Mouse (Mus musculus) stomach, embryonic 16.5 days (tissue): ENCODE data around the gene Diablo. TPM values are rescaled to one million over a fixed set of nuclear protein-coding genes. Genes with fewer than 3 reads are reported as not detected.
"Not testable (repeated sequence)": the region's sequence is repeated elsewhere in the genome, so short reads cannot be mapped to it uniquely, and the experiment has no call there.

Source experiments
- ATAC-seq: fragments of 200-750 bp; cut with Nextera tagmentation; 2 replicates; pipeline ENCODE4 v1.8.0; 2017; ENCODE audit warnings: moderate number of reproducible peaks, moderate TSS enrichment; ENCODE audit not compliant: insufficient read depth, low FRiP score
- H3K27ac ChIP-seq: fragments of 300-500 bp; sonication (generic); 2 replicates; pipeline ENCODE4 v1.5.1; 2014; ENCODE audit warnings: low read length
- H3K27me3 ChIP-seq: fragments of 300-500 bp; sonication (generic); 2 replicates; pipeline ENCODE4 v1.6.1; 2014; ENCODE audit warnings: low read length, control low read depth, mixed read lengths; ENCODE audit not compliant: control insufficient read depth, insufficient read depth
- H3K36me3 ChIP-seq: fragments of 300-500 bp; sonication (generic); 2 replicates; pipeline ENCODE4 v1.6.1; 2014; ENCODE audit warnings: low read length; ENCODE audit not compliant: control insufficient read depth, insufficient read depth
- H3K4me1 ChIP-seq: fragments of 300-500 bp; sonication (generic); 2 replicates; pipeline ENCODE4 v1.6.1; 2014; ENCODE audit warnings: low read length, control low read depth, mixed read lengths; ENCODE audit not compliant: control insufficient read depth, insufficient read depth
- H3K4me2 ChIP-seq: fragments of 300-500 bp; sonication (generic); 2 replicates; pipeline ENCODE4 v1.6.1; 2014; ENCODE audit warnings: low read depth, low read length, mixed read lengths
- H3K4me3 ChIP-seq: fragments of 300-500 bp; sonication (generic); replicated peaks from 2 replicates; pipeline ENCODE4 v1.5.1; 2014; ENCODE audit warnings: mild to moderate bottlenecking, low read length
- H3K9ac ChIP-seq: fragments of 300-500 bp; sonication (generic); 2 replicates; pipeline ENCODE4 v1.6.1; 2014; ENCODE audit warnings: low read length
- H3K9me3 ChIP-seq: fragments of 300-500 bp; sonication (generic); replicated peaks from 2 replicates; pipeline ENCODE4 v1.6.1; 2016; ENCODE audit warnings: low read length, control low read depth; ENCODE audit not compliant: control insufficient read depth
- WGBS: fragments of 180-500 bp; shearing (Covaris S2); extraction: QIAGEN DNeasy Blood & Tissue Kit; methylation state at CpG from one replicate; pipeline ENCODE4 v1.1.7; 2014; 5-methylcytosine and 5-hydroxymethylcytosine counted together
- polyA plus RNA-seq: library from polyadenylated mRNA; unstranded; fragments of >200 nt; fragmentation: Nextera tagmentation; extraction: Ambion mirVana; gene quantifications from 2 replicates; pipeline ENCODE4 v1.2.1, GENCODE M21; 2015

Gene Diablo
- polyA plus RNA-seq, 1 experiment from 2014 or later, result 94.8 TPM

DNA sequence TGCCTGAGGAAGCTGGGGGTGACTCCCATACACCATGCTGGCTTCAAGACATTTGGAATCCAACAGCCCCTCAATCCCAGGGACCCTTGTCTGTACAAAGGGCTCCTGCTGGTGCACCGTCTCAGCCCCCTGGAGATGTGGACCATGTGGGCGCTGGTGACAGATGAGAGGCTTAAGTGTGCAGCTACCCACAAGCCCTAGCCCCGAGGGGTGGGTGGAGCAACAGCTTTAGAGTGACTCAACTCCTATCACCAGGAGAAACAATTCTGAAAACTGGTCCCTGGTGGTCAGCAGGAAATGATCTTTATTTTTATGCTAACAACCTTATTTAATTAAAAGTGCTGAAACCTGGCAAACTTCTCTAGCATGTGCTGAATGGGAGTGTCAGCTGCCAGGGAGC lies 12.6 kb downstream of the Diablo start:
- H3K36me3 ChIP-seq, H3K27ac ChIP-seq, H3K4me3 ChIP-seq, H3K9ac ChIP-seq, H3K4me2 ChIP-seq, ATAC-seq, H3K9me3 ChIP-seq: not testable (repeated sequence)
- Histone ChIP-seq H3K4me1 (peaks cover 10% of the 10 kb centered on the region), H3K27me3 (peaks cover 26% of the 10 kb centered on the region)
- WGBS, result 86% methylated on average over 3 of the region's 3 CpGs

GRCm38 (mm10) chr5:123510160-123510559 lies 13.8 kb downstream of the Diablo start, which contains the start of gene B3gnt4:
TSS of gene B3gnt4 (plus strand) at chr5:123510460.
- Histone ChIP-seq H3K4me2 (no peak within 1 kb of the TSS), H3K27me3 (peaks cover 26% of the 10 kb centered on the region), H3K4me1 (peaks cover 10% of the 10 kb centered on the region), H3K27ac (no peak within 1 kb of the TSS), H3K36me3 (no peaks in the 10 kb centered on the region), H3K9ac (no peak within 1 kb of the TSS), H3K4me3 (no peak within 1 kb of the TSS), H3K9me3 (no peaks in the 10 kb centered on the region)
- no peak for ATAC-seq
- WGBS, result 91% methylated on average over 5 of the region's 5 CpGs

DNA sequence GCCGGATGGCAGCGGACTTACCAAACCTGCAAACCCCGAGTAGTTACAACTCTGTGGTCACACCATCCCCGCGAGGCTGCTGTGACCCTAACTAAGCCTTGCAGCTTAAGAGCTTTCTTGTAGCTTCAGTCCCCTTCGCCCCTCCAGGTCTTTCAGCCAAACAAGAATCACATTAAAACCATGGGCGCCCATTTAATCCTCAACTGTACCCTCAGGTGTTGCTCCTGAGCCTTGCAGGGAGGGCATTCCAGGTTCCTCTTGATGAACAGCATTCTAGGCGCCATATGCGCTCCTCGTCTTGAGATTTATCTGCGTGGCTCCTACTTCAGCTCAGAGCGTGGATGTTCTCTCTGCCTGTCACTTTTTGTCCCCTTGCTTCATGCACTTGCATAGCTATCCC lies 15.1 kb downstream of the Diablo start:
- 6% methylated on average over 12 of the region's 12 CpGs for WGBS
- peak overlapping the region; percentile 91 for H3K4me2 ChIP-seq
- H3K27ac ChIP-seq, result no peak overlapping the region
- H3K9ac ChIP-seq, result peak overlapping the region; percentile 67; the same call in 1 of the 2 replicates
- H3K4me3 ChIP-seq, result peak overlapping the region; percentile 64
- H3K4me1 ChIP-seq, result peaks cover 10% of the 10 kb centered on the region
- H3K36me3 ChIP-seq, result no peaks in the 10 kb centered on the region
- H3K9me3 ChIP-seq, result no peaks in the 10 kb centered on the region
- peaks cover 26% of the 10 kb centered on the region for H3K27me3 ChIP-seq
- ATAC-seq, result no peak

DNA sequence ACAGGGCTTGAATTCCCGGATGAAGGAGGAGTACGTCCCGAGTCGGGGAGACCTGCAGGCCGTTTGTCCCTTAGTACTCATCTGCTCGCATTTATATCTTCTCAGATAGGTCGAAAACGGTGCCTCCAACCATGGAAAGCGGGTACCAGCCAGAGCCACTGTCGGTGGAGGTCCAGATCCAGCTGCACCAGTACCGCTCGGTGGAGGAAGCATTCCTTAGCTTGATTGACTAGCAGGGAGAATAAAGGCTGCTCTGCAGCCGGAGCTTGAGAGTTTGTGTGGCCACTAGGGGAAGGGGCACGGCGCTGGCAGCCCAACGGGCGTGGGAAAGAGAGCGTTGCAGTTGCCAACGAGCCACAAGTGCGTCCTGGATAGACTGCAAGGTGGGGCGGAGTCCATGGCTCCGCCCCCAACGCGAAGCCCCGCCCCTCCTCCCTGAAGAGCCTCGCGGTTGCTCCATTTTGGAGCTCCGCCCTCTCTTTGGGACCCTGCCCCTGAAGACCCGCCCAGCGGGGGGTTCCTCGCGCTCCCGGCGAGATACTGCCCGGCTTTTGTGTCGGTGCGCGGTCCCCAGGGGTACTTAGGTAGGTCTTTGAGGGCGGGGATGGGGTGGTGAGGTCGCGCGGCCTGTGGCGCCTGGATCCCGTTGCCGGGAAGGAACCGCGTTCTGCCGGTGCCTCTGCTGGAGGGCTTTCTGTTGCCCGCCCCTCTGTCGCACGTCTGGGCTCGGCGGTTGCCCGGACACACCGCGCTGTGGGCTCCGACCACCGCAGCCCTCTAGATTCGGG lies 15.8 kb downstream of the Diablo start:
- peak; percentile 91 for ATAC-seq
- WGBS, result 1% methylated on average over 59 of the region's 59 CpGs

GRCm38 (mm10) chr5:123501973-123502372 lies 22.0 kb downstream of the Diablo start:
- no peak overlapping the region for H3K9ac ChIP-seq
- no peaks in the 10 kb centered on the region for H3K36me3 ChIP-seq
- 45% methylated on average over 4 of the region's 4 CpGs for WGBS
- no peaks in the 10 kb centered on the region for H3K9me3 ChIP-seq
- H3K4me2 ChIP-seq, result no peak overlapping the region
- H3K27me3 ChIP-seq, result no peaks in the 10 kb centered on the region
- no peak overlapping the region for H3K27ac ChIP-seq
- H3K4me1 ChIP-seq, result 0 out of 2 replicates have a peak, but pooled peaks cover 5% of the 10 kb centered on the region
- H3K4me3 ChIP-seq, result no peak overlapping the region
- no peak for ATAC-seq

More for the DNA sequence above, 15.8 kb downstream of the Diablo start:
- H3K4me3 ChIP-seq, result peak overlapping the region; percentile 64
- peaks cover 10% of the 10 kb centered on the region for H3K4me1 ChIP-seq
- peak overlapping the region; percentile 67 for H3K9ac ChIP-seq
- H3K4me2 ChIP-seq, result peak overlapping the region; percentile 91
- no peaks in the 10 kb centered on the region for H3K9me3 ChIP-seq
- no peaks in the 10 kb centered on the region for H3K36me3 ChIP-seq
- H3K27ac ChIP-seq, result no peak overlapping the region
- peaks cover 26% of the 10 kb centered on the region for H3K27me3 ChIP-seq

GRCm38 (mm10) chr5:123499717-123500116 lies 24.3 kb downstream of the Diablo start:
- no peaks in the 10 kb centered on the region for H3K27me3 ChIP-seq
- no peak for ATAC-seq
- H3K4me2 ChIP-seq, result no peak overlapping the region
- H3K36me3 ChIP-seq, result no peaks in the 10 kb centered on the region
- H3K9me3 ChIP-seq, result no peaks in the 10 kb centered on the region
- no peak overlapping the region for H3K9ac ChIP-seq
- H3K4me1 ChIP-seq, result 0 out of 2 replicates have a peak, but pooled peaks cover 5% of the 10 kb centered on the region
- no peak overlapping the region for H3K4me3 ChIP-seq
- H3K27ac ChIP-seq, result no peak overlapping the region
- WGBS, result 37% methylated on average over 4 of the region's 4 CpGs

GRCm38 (mm10) chr5:123489935-123490334 lies 34.0 kb downstream of the Diablo start:
- H3K4me1 ChIP-seq, result no peaks in the 10 kb centered on the region
- no peak overlapping the region for H3K27ac ChIP-seq
- no peak for ATAC-seq
- H3K27me3 ChIP-seq, result no peaks in the 10 kb centered on the region
- no peak overlapping the region for H3K4me3 ChIP-seq
- no peak overlapping the region for H3K4me2 ChIP-seq
- H3K9ac ChIP-seq, result no peak overlapping the region
- 47% methylated on average over 9 of the region's 9 CpGs for WGBS
- H3K9me3 ChIP-seq, result no peaks in the 10 kb centered on the region
- no peaks in the 10 kb centered on the region for H3K36me3 ChIP-seq

GRCm38 (mm10) chr5:123489112-123489785 lies 34.7 kb downstream of the Diablo start, which contains the start of the genes Lrrc43 and Il31:
TSS of gene Lrrc43 (plus strand) at chr5:123489305.
TSS of gene Il31 (minus strand) at chr5:123489489.
- 6% methylated on average over 25 of the region's 25 CpGs for WGBS
- ATAC-seq, result peak; percentile 37; the same call in 1 of the 2 replicates

More at GRCm38 (mm10) chr5:123489112-123489785, 34.7 kb downstream of the Diablo start, which contains the start of the genes Lrrc43 and Il31:
- no peak within 1 kb of the TSS for H3K27ac ChIP-seq
- H3K9ac ChIP-seq, result no peak within 1 kb of the TSS
- no peak within 1 kb of the TSS for H3K4me3 ChIP-seq
- H3K4me2 ChIP-seq, result peak within 1 kb of the TSS; percentile 35; the same call in 1 of the 2 replicates
- H3K27me3 ChIP-seq, result no peaks in the 10 kb centered on the region
- H3K4me1 ChIP-seq, result no peaks in the 10 kb centered on the region
- H3K9me3 ChIP-seq, result no peaks in the 10 kb centered on the region
- no peaks in the 10 kb centered on the region for H3K36me3 ChIP-seq
